Mouse (Mus musculus): ENCODE measurements around the gene C1ql4. TPM values are rescaled to one million over a fixed set of nuclear protein-coding genes. Genes with fewer than 3 reads are reported as not detected.
A peak's percentile ranks its signal among the peaks of the same experiment; 100 is the strongest.

Gene C1ql4
- polyA plus RNA-seq (2015; fragmentation: Nextera tagmentation; extraction: Ambion mirVana): not detected in 2 replicates

DNA sequence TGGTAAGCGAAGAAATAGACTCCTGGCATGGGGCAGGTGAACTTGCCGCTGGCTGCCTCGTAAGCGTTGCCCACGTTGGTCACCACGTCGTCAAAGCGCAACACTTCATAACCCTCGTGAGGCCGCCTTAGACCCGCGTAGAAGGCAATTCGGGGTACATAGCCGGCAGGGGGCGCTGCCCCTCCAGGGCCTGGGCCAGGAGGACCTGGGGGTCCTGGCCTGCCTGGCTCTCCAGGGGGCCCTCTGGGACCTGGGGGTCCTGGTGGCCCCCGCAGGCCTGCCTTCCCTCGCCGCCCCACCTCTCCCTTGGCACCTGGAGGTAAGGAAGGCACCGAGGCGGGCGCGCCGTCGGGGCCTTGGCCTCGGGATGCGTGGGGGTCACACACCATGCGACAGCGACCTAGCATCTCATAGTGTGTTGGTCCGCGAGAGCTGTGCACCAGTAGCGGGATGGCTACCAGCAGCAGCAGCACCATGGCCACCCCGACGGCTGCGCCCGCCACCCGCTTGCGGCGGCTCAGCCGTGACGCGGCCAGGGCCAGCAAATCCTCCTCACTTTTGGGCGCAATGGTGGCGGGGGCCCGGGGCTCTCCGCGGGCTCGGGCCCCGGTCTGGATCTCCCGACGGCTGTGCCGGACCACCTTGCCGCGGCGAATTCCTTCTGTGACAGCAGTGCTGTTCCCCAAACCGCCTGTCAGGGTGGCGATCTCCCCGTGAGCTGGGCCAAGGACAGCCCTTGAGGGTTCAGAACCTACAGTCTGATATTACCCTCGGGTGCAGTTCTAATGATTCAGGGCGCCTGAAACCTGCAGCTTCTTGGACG is at the start of gene C1ql4:
Gene C1ql4, minus strand, starts transcription at position 565 of the 823 bp plus-strand sequence.
- WGBS: 8% methylated on average over 46 of the region's 60 CpGs
- Histone ChIP-seq H3K27me3 (replicated peaks; ENCODE audit: insufficient read depth, low read length) (peaks cover 61% of the 10 kb centered on the region), H3K4me2 (replicated peaks; ENCODE audit: low read depth, low read length) (peak within 1 kb of the TSS; percentile 32)

DNA sequence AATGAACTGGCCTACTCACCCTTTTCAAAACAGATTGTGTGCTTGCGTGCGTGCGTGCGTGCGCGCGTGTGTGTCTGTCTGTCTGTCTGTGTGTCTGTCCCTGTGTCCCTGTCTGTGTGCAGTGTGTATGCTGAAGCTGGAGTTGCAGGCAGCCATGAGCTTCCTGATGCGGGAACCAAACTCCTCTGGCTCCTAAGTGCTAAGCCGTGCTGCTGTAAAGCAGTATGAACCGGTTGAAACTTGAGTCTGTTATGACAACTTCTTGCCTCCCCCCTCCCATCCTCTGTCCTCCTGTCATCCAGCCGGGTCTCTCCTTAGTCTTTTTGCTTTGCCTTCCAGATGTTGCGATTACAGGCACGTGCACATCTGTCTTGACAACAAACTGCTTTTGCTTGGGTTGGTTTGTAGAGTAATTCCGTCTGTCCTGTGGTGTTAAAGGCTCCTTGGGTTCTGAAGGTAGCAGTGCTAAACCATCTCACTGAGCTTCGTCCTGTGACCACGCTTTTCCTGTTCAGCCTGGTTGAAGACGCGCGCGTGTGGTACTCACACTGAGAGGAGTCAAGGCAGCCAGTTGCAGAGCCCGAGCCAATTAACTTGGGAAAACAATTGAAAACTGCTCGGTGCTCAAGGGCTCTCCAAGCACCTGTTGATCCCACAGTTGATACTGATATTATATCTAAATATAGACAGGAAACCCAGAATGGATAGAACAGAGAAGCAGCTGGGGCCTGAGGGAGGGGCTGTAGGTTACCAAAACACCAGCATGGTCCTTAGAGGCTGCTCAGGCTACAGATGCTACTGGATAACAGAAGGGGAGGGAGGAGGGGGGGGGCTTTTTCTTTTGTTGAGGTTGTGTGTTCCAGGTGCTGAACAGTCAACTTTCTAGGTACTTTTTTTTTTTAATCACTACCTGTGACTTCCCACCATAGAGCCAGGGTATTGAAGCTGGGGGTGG is 42.6 kb upstream of the C1ql4 start:
- Histone ChIP-seq H3K4me1 (ENCODE audit: insufficient read depth, low read depth, low read length) (no peaks in the 10 kb centered on the region), H3K27me3 (replicated peaks; ENCODE audit: insufficient read depth, low read length) (no peaks in the 10 kb centered on the region), H3K9me3 (ENCODE audit: low read length) (no peaks in the 10 kb centered on the region), H3K4me2 (replicated peaks; ENCODE audit: low read depth, low read length) (no peak overlapping the region), H3K9ac (replicated peaks; ENCODE audit: low read depth) (no peak overlapping the region), H3K36me3 (ENCODE audit: insufficient read depth, low read length) (no peaks in the 10 kb centered on the region), H3K27ac (ENCODE audit: low read length) (no peak overlapping the region), H3K4me3 (ENCODE audit: low read depth, low read length) (no peak overlapping the region)
- TF ChIP-seq EP300 (IDR thresholded peaks at IDR 0.05): no peak
- no peak for TF ChIP-seq CTCF (IDR thresholded peaks at IDR 0.05)
- 54% methylated on average over 22 of the region's 22 CpGs for WGBS
- ATAC-seq (no peak), DNase-seq (ENCODE audit: low spot score) (peak; percentile 23)

More for the DNA sequence above, at the start of gene C1ql4:
- peak; percentile 20 for DNase-seq (ENCODE audit: low spot score)
- no peaks in the 10 kb centered on the region for H3K36me3 ChIP-seq (ENCODE audit: insufficient read depth, low read length)
- peak within 1 kb of the TSS; percentile 19; the same call in 1 of the 2 replicates for H3K4me3 ChIP-seq (ENCODE audit: low read depth, low read length)
- no peaks in the 10 kb centered on the region for H3K4me1 ChIP-seq (ENCODE audit: insufficient read depth, low read depth, low read length)
- no peak within 1 kb of the TSS for H3K27ac ChIP-seq (ENCODE audit: low read length)
- ATAC-seq: 0 out of 2 replicates have a peak, but pooled peaks have one; percentile 2
- H3K9ac ChIP-seq (replicated peaks; ENCODE audit: low read depth): no peak within 1 kb of the TSS
- no peaks in the 10 kb centered on the region for H3K9me3 ChIP-seq (ENCODE audit: low read length)
- peak; percentile 69 for TF ChIP-seq CTCF (IDR thresholded peaks at IDR 0.05)
- no peak for TF ChIP-seq EP300 (IDR thresholded peaks at IDR 0.05)

DNA sequence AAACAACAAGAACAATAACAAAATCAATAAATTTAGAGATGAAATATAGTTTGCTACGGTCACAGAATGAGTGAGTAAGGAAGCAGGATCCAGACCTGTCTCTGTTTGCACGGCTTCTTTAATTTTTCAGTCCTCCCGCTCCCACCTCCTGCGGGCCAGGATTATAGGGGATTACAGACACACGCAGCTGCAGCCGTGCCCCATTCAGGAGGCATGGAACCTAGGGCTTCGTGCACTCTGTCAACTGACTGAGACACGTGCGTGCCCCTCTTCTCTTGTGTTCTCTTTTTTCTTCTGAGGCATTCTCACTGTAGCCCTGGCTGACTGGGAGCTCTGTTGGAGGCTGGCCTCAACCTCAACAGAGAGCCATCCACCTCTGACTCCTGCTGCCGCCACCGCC is 41.8 kb upstream of the C1ql4 start:
- Histone ChIP-seq H3K9me3 (ENCODE audit: low read length) (no peaks in the 10 kb centered on the region), H3K27me3 (replicated peaks; ENCODE audit: insufficient read depth, low read length) (no peaks in the 10 kb centered on the region), H3K27ac (ENCODE audit: low read length) (no peak overlapping the region), H3K36me3 (ENCODE audit: insufficient read depth, low read length) (no peaks in the 10 kb centered on the region), H3K4me1 (ENCODE audit: insufficient read depth, low read depth, low read length) (no peaks in the 10 kb centered on the region), H3K4me3 (ENCODE audit: low read depth, low read length) (no peak overlapping the region), H3K9ac (replicated peaks; ENCODE audit: low read depth) (no peak overlapping the region), H3K4me2 (replicated peaks; ENCODE audit: low read depth, low read length) (no peak overlapping the region)
- WGBS: 77% methylated on average over 11 of the region's 11 CpGs
- TF ChIP-seq EP300 (IDR thresholded peaks at IDR 0.05) (no peak), CTCF (IDR thresholded peaks at IDR 0.05) (no peak)
- ATAC-seq: no peak
- no peak for DNase-seq (ENCODE audit: low spot score)

- 62% methylated on average over 6 of the region's 6 CpGs for WGBS
- ATAC-seq (no peak), DNase-seq (ENCODE audit: low spot score) (no peak)
- Histone ChIP-seq H3K4me1 (ENCODE audit: insufficient read depth, low read depth, low read length) (no peaks in the 10 kb centered on the region), H3K36me3 (ENCODE audit: insufficient read depth, low read length) (no peaks in the 10 kb centered on the region), H3K27me3 (replicated peaks; ENCODE audit: insufficient read depth, low read length) (no peaks in the 10 kb centered on the region), H3K27ac (ENCODE audit: low read length) (no peak overlapping the region), H3K4me3 (ENCODE audit: low read depth, low read length) (no peak overlapping the region), H3K4me2 (replicated peaks; ENCODE audit: low read depth, low read length) (no peak overlapping the region), H3K9ac (replicated peaks; ENCODE audit: low read depth) (no peak overlapping the region), H3K9me3 (ENCODE audit: low read length) (no peaks in the 10 kb centered on the region)
- TF ChIP-seq CTCF (IDR thresholded peaks at IDR 0.05) (no peak), EP300 (IDR thresholded peaks at IDR 0.05) (no peak)
Measured at GRCm38 (mm10) chr15:99127851-99128522, 40.4 kb upstream of the C1ql4 start.

GRCm38 (mm10) chr15:99126816-99127365 is 39.3 kb upstream of the C1ql4 start:
- under 1% methylated on average over 28 of the region's 35 CpGs for WGBS
- Histone ChIP-seq H3K27ac (ENCODE audit: low read length) (peak overlapping the region; percentile 89), H3K4me1 (ENCODE audit: insufficient read depth, low read depth, low read length) (no peaks in the 10 kb centered on the region), H3K9me3 (ENCODE audit: low read length) (no peaks in the 10 kb centered on the region), H3K27me3 (replicated peaks; ENCODE audit: insufficient read depth, low read length) (no peaks in the 10 kb centered on the region), H3K36me3 (ENCODE audit: insufficient read depth, low read length) (no peaks in the 10 kb centered on the region), H3K4me3 (ENCODE audit: low read depth, low read length) (peak overlapping the region; percentile 88), H3K9ac (replicated peaks; ENCODE audit: low read depth) (peak overlapping the region; percentile 83), H3K4me2 (replicated peaks; ENCODE audit: low read depth, low read length) (peak overlapping the region; percentile 85)
- DNase-seq (ENCODE audit: low spot score): peak; percentile 31
- TF ChIP-seq EP300 (IDR thresholded peaks at IDR 0.05) (no peak), CTCF (IDR thresholded peaks at IDR 0.05) (no peak)
- no peak for ATAC-seq

Data from lung, postnatal 0 days (tissue).